Mouse (Mus musculus) gastrocnemius, postnatal 36 days (tissue): ENCODE results near the gene Apoc2. TPM values are rescaled to one million over a fixed set of nuclear protein-coding genes. Genes with fewer than 3 reads are reported as not detected.

Experiments used
- DNase-seq, 2 experiments: peaks; one replicate each; pipeline ENCODE4 v3.0.0; 2022
- intact Hi-C: fragments of 180-260 bp; cut with DNase I; formaldehyde crosslinking; loops from one replicate; pipeline ENCODE4 v1.15.1; 2025
- long read RNA-seq, 2 experiments: library from polyadenylated mRNA; stranded (forward); transcript quantifications; one replicate each; pipeline ENCODE4 v2.0.0; 2021
- total RNA-seq, 2 experiments: library from RNA; stranded (reverse); gene quantifications; 2 replicates each; pipeline ENCODE4 v1.2.3; 2021

Gene Apoc2
- under 1 TPM in 1 of 2 experiments, not detected in 1; 0.99 TPM for total RNA-seq
- long read RNA-seq, experiment 1, result 0 reads
- long read RNA-seq, experiment 2, result 0 reads

DNA sequence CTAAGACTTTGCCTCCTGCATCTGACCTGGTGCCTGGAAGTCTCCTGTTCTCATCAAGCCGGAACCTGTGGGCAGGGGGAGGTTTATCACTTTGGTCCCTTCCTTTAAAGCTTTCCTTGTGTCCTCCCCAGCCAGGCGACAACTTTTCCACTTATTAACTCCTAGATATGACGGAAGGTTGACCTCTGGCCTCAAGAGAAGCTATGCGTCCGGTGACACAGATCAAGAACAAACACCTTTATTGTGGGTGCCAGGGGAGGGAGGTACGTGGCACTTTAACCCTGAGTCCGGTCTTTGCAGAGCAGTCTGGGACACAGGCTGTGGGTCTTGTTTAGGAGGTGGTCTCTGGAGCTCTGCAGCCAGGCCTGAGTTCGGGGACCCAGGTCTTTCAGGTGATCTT is at the start of gene Apoc2:
TSS of gene Apoc2 (minus strand) at position 70 of the 400 bp plus-strand sequence.
- no peak for DNase-seq

DNA sequence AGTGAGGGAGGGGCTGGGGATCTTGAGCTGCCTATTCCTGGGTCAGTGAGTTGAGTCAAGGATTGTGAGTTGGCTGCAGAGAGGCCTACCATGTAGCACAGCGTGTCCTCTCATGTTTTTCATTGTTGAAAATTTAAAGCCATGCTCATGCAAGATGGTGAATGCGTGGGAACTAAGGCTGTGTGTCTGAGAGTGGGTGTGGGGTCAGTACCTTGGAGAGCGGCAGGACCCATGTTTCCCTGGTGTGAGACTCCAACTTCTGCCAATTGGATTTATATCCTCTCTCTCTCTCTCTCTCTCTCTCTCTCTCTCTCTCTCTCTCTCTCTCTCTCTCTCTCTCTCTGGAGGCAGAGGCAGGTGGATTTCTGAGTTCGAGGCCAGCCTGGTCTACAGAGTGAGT is 48.8 kb upstream of the Apoc2 start:
- intact Hi-C loops, result no loop called here

More for the DNA sequence above, at the start of gene Apoc2:
- intact Hi-C loops, result loop anchor here (10.0 kb wide), 1 partner anchor 117 kb away; the partner anchor contains the start of gene Cblc

GRCm38 (mm10) chr7:19724167-19724566 is 46.4 kb upstream of the Apoc2 start:
- intact Hi-C loops, result no loop called here
- no peak for DNase-seq

More for the DNA sequence above, 48.8 kb upstream of the Apoc2 start:
- no peak for DNase-seq

- peak in 1 of 2 experiments; percentile 31 for DNase-seq
- intact Hi-C loops, result no loop called here
These were observed 45.0 kb upstream of the Apoc2 start for GRCm38 (mm10) chr7:19722754-19723195.

DNA sequence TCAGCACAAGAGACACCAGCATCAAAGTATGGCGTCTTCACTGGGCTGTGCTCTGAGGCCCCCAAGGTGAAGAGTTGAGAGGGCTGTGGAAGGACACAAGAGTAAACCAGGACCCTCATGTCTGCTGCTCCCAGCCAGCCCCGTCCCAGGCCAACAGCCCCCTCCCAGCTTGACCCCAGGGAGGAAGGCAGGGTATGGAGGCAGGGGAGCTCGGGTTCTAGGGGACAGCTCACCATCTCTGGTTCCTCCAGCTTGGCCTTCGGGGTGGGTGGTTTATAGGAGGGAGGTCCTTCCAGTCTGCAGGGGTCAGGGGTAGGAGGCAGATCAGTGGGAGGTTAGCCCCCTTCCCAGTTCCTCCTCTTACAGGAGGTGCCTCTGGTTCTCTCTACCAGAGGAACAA is 41.5 kb upstream of the Apoc2 start:
- intact Hi-C loops, result no loop called here
- no peak for DNase-seq

DNA sequence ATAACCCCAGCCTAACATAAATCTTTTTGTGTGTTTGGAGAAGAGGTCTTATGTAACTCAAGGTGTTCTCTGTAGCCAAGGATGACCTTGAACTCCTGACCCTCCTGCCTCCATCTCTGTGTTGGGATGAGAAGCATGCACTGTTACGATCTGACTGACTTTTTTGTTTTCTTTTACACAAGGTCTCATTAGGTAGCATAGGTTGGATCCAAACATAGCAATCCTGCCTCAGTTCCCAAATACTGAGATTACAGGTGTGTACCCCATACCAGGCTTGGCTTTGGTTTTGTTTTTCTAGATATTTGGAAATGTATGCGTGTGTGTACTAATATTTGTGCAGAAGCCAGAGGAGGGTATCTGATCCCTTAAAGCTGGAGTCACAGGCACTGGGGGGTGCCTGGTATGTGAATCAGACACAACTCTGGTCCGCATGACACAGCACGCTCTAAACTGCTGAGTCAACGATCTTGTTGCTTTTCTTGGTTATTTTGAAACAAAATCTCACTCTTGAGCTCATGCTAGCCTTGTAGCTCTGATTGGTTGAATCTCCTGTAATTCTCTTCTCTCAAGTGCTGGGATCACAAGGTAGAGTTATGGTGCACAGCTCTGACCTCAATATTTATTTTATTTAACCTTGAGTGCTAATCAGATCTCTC is 40.7 kb upstream of the Apoc2 start:
- intact Hi-C loops, result no loop called here
- DNase-seq, result no peak

DNA sequence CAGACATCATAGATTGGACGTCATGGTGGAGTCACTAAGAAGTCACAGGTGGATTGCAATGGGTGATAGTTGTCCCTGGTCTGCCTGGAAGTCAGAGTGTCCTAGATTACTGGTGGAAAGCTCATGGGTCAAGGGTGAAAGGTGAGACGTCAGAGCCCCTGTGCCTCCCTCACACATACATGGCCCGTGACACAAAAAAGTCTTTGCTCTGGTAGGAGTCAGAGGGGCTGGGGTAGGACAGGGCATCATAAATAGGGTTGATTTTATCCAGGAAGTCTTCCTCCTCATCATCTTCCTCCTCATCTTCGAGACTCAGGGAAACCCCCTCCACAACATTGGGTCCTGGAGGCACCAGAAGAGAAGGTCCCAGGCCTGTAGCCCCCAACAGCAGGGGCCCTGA is 39.6 kb upstream of the Apoc2 start:
- intact Hi-C loops, result no loop called here
- no peak for DNase-seq

DNA sequence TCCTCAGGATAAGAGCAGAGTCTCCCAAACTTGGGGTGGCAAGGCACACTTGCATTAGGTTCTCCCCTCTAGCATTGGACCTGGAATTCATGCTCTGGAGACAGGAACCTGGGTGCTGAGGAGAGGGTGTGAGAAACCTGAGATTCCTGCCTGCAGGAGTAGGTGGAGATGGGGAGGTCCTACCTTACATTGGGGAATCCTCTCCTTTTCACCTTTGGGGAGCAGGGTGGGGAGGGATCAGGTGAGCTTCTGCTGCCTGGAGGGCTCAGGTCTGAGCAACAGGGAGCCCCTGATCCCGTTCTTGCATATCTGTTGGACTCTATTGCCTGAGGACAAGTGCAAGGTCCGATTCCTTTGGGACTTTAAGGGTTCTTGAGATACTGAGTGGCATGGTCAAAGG is 39.1 kb upstream of the Apoc2 start:
- intact Hi-C loops, result no loop called here
- no peak for DNase-seq

GRCm38 (mm10) chr7:19716055-19716682 is 38.4 kb upstream of the Apoc2 start:
- intact Hi-C loops, result no loop called here
- no peak for DNase-seq

DNA sequence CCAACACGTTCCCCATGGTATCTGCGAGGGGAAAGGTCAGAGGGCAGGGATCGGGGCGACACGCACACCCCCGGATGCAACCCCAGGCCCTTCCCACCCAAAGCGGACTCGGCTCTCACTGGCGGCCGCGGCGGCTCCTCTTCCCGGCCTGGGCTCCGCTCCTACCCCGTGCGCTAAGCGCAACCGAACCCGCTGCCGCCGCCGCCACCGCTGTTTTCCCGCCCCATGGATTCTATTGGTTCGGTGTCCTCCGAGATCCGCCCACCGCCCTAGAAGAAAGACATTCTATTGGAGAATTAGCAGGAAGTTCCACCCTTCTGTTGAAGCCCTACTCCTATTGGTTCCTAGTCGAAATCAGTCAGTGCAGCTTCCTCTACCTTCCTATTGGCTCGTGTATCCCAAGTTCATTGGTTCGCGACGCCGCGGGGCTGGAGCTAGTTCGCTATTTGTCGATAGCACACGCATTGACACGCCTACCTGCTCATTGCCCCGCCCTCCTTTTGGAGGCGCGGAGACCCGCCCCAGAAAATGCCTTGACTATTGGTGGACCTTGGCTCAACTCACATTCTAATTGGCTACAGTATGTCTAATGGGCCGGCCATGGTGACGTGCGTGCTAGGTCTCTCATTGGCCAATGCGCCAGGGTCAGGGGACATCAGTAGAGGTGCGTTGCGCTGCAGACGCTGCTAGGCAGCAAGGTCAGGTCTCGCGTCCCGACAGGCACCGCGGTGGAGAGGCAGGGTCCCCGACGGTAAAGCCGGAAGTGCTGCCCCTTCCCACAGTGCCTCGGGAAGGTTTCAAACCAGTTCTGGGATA is 37.7 kb upstream of the Apoc2 start, which contains the start of gene Tomm40:
TSS of gene Tomm40 (minus strand) at position 200 of the 816 bp plus-strand sequence.
- intact Hi-C loops, result no loop called here

DNA sequence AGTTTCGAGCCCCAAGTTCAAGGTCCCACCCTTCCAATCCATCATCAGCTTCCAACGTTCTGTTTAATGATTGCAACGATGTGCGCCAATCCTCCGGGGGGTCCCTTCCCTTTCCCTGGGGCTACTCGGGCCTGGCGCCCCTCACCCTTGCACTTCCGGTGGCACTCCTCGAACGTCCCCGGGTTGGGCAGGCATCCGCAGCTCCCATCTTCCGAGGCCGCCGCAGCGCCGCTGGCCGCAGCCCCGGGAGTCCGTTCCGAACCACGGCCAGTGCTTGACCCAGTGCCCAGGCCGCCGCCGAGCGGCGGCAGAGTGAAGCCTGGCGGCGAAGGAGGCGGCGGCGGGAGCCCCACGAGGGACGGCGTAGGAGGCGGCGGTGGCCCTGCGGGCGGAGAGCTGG is 37.1 kb upstream of the Apoc2 start:
- DNase-seq, result peak in 1 of 2 experiments; percentile 31
- intact Hi-C loops, result no loop called here

More for the DNA sequence above, 37.7 kb upstream of the Apoc2 start, which contains the start of gene Tomm40:
- DNase-seq, result peak; percentile 97 to 99

DNA sequence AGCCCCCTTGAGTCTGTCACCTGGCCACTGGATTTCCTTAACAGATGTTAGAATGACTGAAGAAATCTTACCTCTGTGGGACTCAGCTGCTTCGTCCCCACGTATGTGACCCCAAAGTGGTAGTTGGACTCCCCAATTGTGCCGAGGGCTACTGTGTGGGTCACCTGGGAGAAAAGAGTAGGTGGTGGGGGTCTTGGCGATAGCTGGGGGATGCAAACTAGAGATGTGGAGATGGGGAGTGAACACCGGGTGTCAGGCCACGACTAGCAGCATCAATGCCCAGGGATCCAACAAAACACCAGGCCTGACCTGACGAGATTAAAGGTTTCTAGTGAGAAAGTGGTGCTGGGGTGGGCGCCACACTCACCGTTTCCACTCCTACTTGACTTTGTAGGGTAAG is 35.9 kb upstream of the Apoc2 start:
- intact Hi-C loops, result loop anchor here (2.0 kb wide), 1 partner anchor 45 kb away; no protein-coding TSS in a partner anchor
- DNase-seq, result no peak

DNA sequence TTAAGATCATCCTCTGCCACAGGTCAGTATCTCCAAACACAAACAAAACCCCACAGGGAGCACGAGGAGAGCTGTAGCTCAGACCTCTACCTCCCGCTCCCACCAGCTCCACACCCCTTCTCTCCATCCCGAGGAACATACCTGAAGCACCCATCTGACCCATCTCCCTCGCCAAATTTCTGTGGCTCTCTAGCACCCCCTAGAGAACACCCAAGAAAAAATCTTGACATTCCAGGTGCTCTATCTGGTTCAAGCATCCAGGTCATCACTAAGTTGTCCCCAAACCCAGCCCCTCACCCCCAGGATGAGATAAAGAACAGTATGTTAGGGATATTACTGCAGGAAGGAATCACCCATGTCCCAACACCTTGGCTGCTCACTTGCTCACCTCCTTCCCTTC is 35.5 kb upstream of the Apoc2 start:
- DNase-seq, result no peak
- intact Hi-C loops, result loop anchor here (2.0 kb wide), 1 partner anchor 44 kb away; no protein-coding TSS in a partner anchor

DNA sequence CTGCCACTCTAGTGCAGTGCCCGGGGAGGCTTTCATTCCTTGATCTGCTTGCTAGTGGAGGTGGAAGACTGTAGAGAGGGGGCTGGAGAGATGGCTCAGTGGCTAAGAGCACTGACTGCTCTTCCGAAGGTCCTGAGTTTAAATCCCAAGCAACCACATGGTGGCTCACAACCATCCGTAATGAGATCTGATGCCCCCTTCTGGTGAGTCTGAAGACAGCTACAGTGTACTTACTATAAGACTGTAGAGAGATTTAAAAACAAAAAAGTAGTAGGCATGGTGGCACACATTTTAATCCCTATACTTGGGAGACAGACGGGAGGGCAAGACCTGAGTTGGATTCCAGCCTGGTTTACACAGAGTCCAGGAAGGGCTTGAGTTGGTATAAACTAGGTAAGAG is 34.7 kb upstream of the Apoc2 start:
- DNase-seq, result no peak
- intact Hi-C loops, result loop anchor here (2.0 kb wide), 1 partner anchor 44 kb away; no protein-coding TSS in a partner anchor

GRCm38 (mm10) chr7:19710650-19711049 is 32.9 kb upstream of the Apoc2 start:
- no peak for DNase-seq
- intact Hi-C loops, result no loop called here

DNA sequence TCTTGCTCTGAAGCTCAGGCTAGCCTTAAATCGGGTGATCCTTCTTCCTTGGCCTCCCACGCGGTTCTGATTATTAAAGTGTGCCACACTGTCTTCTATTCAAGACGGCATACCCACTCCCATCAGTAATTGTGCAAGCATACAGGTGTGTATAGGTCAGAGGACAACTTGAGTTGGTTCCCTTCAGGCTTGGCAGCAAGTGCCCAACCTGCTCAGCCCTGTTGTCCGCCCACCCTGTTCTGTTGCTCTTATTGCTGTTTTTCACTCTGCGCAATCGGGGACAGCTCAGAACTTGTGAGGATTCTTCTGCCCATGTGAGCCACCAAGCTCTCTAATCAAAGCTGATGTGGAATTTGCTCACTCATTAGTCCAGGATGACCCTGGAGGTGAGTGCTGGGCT is 27.5 kb upstream of the Apoc2 start:
- DNase-seq, result no peak
- intact Hi-C loops, result no loop called here

GRCm38 (mm10) chr7:19704475-19704874 is 26.7 kb upstream of the Apoc2 start:
- intact Hi-C loops, result no loop called here
- no peak for DNase-seq

- intact Hi-C loops, result no loop called here
- no peak for DNase-seq
These were observed 25.3 kb upstream of the Apoc2 start for GRCm38 (mm10) chr7:19702859-19703555.

- DNase-seq, result peak; percentile 66 to 68
- intact Hi-C loops, result no loop called here
These were observed 23.5 kb upstream of the Apoc2 start for GRCm38 (mm10) chr7:19701069-19701761.
